23 mouse cellular contexts compared by ENCODE assay signal in genomic region chr3:67496310-67496709, GRCm38 (mm10). TPM values are rescaled to one million over a fixed set of nuclear protein-coding genes. Genes with fewer than 3 reads are reported as not detected.
DNase-seq lines count a peak whose midpoint lies in the region; ATAC-seq and TF ChIP-seq lines count a peak whose summit lies in the region.
"Had no signal": no experiment of that assay in that cellular context is flagged by ENCODE, and none has a peak within 500 bp of the region (broad histone marks: within the 10 kb centered on the region; RNA-seq: fewer than 3 reads in every experiment).

No protein-coding gene starts in this region.

- no peak for TF ChIP-seq EP300 in liver, postnatal 0 days (IDR thresholded peaks at IDR 0.05; ENCODE audit: low read depth)

- peak overlapping the region; percentile 70 for H3K27ac ChIP-seq in liver, postnatal 0 days (ENCODE audit: low read depth)
- H3K27ac ChIP-seq in bone marrow, adult 2 months (ENCODE audit: control insufficient read depth, insufficient read depth, low read depth, low read length, poor library complexity), result peak overlapping the region; percentile 46; the same call in 1 of the 2 replicates
- H3K27ac ChIP-seq: embryonic facial prominence, embryonic 10.5 days; embryonic facial prominence, embryonic 12.5 days; forebrain, embryonic 13.5 days; forebrain, embryonic 15.5 days had no signal

- H3K36me3 ChIP-seq in liver, postnatal 0 days (replicated peaks; ENCODE audit: insufficient read depth, low read length), result no peaks in the 10 kb centered on the region
- H3K36me3 ChIP-seq: embryonic facial prominence, embryonic 10.5 days; embryonic facial prominence, embryonic 12.5 days; forebrain, embryonic 15.5 days; G1E had no signal

- no peak overlapping the region for H3K4me3 ChIP-seq in liver, postnatal 0 days (ENCODE audit: low read depth, low read length)
- H3K4me3 ChIP-seq in bone marrow, adult 2 months (replicated peaks; ENCODE audit: control insufficient read depth, low read depth, low read length), result no peak overlapping the region
- H3K4me3 ChIP-seq: embryonic facial prominence, embryonic 10.5 days; embryonic facial prominence, embryonic 12.5 days; forebrain, embryonic 13.5 days; forebrain, embryonic 15.5 days had no signal

- H3K9me3 ChIP-seq in liver, postnatal 0 days (ENCODE audit: low read length), result no peaks in the 10 kb centered on the region
- H3K9me3 ChIP-seq: embryonic facial prominence, embryonic 12.5 days; forebrain, embryonic 13.5 days; forebrain, embryonic 15.5 days had no signal

- no peaks in the 10 kb centered on the region for H3K4me1 ChIP-seq in liver, postnatal 0 days (ENCODE audit: insufficient read depth)
- no peaks in the 10 kb centered on the region; the same call in 1 of the 2 replicates for H3K4me1 ChIP-seq in bone marrow, adult 2 months (ENCODE audit: control insufficient read depth, insufficient read depth, low read length)
- H3K4me1 ChIP-seq: embryonic facial prominence, embryonic 12.5 days; forebrain, embryonic 13.5 days; forebrain, embryonic 15.5 days had no signal

- peak; percentile 62 for ATAC-seq in liver, postnatal 0 days
- ATAC-seq: activated CD4-positive, CD25-positive, alpha-beta regulatory T cell, adult 4 months; forebrain, embryonic 13.5 days; forebrain, embryonic 15.5 days; forebrain, postnatal 0 days; Patski had no signal

- no peaks in the 10 kb centered on the region for H3K27me3 ChIP-seq in liver, postnatal 0 days (ENCODE audit: insufficient read depth, low read length)
- H3K27me3 ChIP-seq: embryonic facial prominence, embryonic 12.5 days; forebrain, embryonic 13.5 days; forebrain, embryonic 15.5 days; Patski had no signal

- 73% methylated on average over 10 of the region's 10 CpGs for WGBS in liver, postnatal 0 days (ENCODE audit: insufficient replicate concordance)
- WGBS in bone marrow, adult 2 months, result 62% methylated on average over 10 of the region's 10 CpGs

- TF ChIP-seq CTCF in liver, postnatal 0 days (IDR thresholded peaks at IDR 0.05; ENCODE audit: low read depth), result no peak
- no peak for TF ChIP-seq CTCF in bone marrow, adult 2 months (IDR thresholded peaks at IDR 0.05; ENCODE audit: control insufficient read depth, insufficient read depth, low read length)

- H3K4me2 ChIP-seq in liver, postnatal 0 days (ENCODE audit: low read depth, low read length), result no peak overlapping the region
- H3K4me2 ChIP-seq: embryonic facial prominence, embryonic 12.5 days; forebrain, embryonic 13.5 days; forebrain, embryonic 15.5 days had no signal

- TF ChIP-seq POLR2A in bone marrow, adult 2 months (IDR thresholded peaks at IDR 0.05; ENCODE audit: borderline replicate concordance, control insufficient read depth, low read depth, low read length), result no peak

- DNase-seq in liver, postnatal 0 days, result peak; percentile 29
- no peak for DNase-seq in liver
- peak; percentile 26 to 38 for DNase-seq in B cell, adult 2 months
- DNase-seq in kidney, adult 18-20 months, result no peak
- DNase-seq in right cerebral cortex, postnatal 4 days, result no peak
- DNase-seq: adrenal gland, adult 8-10 months; adrenal gland, postnatal 14 days; adrenal gland, postnatal 36 days; cerebellum, adult 11 months; cerebellum, adult 18-20 months; cerebellum, adult 8-10 months; cerebellum, postnatal 10 days; cerebellum, postnatal 25 days; forebrain, postnatal 0 days had no signal

- no peak overlapping the region for H3K9ac ChIP-seq in liver, postnatal 0 days (replicated peaks)
- H3K9ac ChIP-seq: embryonic facial prominence, embryonic 12.5 days; forebrain, embryonic 13.5 days; forebrain, embryonic 15.5 days; forebrain, postnatal 0 days had no signal

RNA-seq across cellular contexts. Expression of gene Rarres1, which starts 19.0 kb away (rescaled TPM):
- 11.0 and 12.7 TPM in 2 replicates for polyA plus RNA-seq in liver, postnatal 0 days (2015; fragmentation: Nextera tagmentation; extraction: Ambion mirVana)
- not detected in 2 replicates for polyA plus RNA-seq in bone marrow, adult 2 months (2011; ENCODE audit: insufficient read depth, insufficient read length, low replicate concordance, missing spikeins)
- polyA plus RNA-seq: C2C12, G1E, Patski had no signal

RNA-seq across cellular contexts. Expression of gene Lxn, which starts 32.6 kb away (rescaled TPM):
- polyA plus RNA-seq in liver, postnatal 0 days (2015; fragmentation: Nextera tagmentation; extraction: Ambion mirVana), result 9.0 and 9.9 TPM in 2 replicates
- polyA plus RNA-seq in bone marrow, adult 2 months (2011; ENCODE audit: insufficient read depth, insufficient read length, low replicate concordance, missing spikeins), result 5.6 and 7.7 TPM in 2 replicates

Comparison
In these comparisons a context has a peak if more than half of its experiments do, and no peak if none do; other contexts are left out.
1. DNase-seq: peak in liver, postnatal 0 days (single experiment) and B cell, adult 2 months (2 of 2); none in liver (single experiment), kidney, adult 18-20 months (single experiment) and right cerebral cortex, postnatal 4 days (single experiment).